Mouse (Mus musculus) right cerebral cortex, postnatal 4 days (tissue): ENCODE measurements around the gene Snrnp25.
"Not testable (repeated sequence)": the region's sequence is repeated elsewhere in the genome, so short reads cannot be mapped to it uniquely, and the experiment has no call there.

Experiments
- DNase-seq: peaks from one replicate; pipeline ENCODE4 v3.0.0-alpha.2; 2022

The Snrnp25 gene

DNA sequence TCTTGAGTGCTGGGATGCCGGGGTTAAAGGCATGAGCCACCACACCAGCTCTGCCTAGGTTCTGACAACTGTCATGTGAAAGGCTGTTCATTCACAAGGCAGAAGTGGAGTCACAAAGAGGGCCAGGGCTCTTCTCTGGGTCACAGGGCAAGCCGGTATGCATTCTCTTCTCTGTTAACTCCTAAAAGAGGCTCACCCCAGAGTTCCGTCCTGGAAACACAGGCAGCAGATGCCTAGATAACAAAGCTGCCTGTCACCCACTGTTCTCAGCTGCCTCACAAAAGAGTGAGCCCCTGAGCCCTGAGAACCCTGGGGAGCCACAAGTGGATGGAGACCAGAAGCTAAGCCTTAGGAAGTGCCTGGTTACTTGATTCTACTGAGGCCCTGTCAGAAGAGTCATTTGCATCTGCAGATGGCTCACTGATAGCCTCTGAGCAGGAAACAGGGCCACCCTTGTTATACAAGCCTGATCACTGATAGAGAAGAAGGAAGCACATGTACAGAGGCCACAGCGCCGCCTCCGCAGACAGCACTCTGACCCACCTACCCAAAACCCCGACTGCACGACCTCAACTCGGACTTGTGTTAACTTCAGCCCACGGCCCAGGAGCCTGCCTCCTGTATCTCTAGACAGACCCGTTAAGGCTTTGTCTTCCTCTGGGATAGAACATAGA, 9.2 kb upstream of the Snrnp25 start:
- no peak for DNase-seq

DNA sequence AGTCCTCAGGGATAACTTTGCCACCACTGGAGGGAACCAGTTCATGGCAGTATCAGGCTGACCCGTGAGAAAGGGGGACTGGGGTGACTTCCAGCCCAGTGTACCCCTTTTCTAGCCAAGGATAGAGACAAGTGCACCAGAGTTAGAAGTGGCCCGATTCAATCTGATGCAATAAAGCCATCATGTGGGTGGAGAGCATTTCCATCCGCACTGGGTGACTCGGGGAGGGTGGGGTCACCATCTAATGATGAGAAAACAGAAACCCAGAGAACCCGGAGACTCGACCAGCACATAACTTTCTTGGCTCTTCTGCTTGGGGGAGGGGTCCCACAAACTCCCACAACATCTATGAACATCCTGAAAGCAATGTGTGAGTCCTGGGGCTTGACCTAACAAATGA, 8.5 kb upstream of the Snrnp25 start:
- DNase-seq, result no peak

DNA sequence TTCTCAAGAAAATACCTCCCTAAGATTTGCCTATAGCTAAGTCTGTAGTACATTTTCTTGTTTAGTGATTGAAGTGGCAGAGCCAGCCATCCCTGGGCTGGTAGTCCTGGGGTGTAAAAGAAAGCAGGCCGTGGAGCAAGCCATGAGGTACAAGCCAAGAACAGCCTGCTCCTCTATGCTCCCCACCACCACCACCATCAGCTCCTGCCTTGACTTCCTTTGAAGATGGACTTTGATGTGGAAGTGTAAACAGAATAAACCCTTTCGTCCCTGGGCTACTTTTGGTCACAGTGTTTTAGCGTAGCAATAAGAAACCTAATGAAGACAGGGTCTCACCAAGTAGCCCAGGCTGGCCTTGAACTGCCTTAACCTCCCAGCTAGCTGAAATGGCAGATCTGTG, 7.4 kb upstream of the Snrnp25 start:
- DNase-seq, result no peak

DNA sequence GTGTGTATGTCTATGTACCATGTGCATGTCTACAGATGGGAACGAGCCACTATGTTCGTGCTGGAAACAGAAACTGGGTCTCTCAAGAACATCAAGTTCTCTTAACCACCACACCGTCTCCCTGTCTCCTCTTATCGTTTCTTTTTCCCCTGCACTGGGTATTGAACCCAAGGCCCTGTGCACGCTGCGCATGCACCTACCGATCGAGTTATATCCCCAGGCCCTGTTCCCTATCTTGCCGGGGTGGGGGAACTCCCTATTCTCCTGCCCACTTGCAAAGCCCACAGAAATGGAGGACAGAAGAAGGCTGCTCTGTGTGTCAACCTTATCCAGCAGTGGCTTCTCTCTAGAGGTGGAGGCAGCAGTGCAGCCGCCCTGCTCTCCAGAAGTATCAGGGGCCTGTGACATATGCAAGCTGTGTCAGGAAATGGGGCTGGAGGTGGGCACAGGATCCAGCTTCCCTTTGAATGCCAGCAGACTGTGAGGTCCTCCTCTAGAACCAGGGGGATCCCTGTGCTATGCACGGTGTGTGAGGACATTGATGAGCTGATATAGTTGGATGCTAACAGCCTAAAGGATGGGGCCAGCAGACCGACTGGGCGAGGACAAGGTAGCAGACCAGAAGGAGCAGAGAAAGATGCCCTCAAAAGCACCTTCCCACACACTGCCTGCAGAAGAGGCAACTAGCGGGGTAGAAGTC, 6.8 kb upstream of the Snrnp25 start:
- no peak for DNase-seq

DNA sequence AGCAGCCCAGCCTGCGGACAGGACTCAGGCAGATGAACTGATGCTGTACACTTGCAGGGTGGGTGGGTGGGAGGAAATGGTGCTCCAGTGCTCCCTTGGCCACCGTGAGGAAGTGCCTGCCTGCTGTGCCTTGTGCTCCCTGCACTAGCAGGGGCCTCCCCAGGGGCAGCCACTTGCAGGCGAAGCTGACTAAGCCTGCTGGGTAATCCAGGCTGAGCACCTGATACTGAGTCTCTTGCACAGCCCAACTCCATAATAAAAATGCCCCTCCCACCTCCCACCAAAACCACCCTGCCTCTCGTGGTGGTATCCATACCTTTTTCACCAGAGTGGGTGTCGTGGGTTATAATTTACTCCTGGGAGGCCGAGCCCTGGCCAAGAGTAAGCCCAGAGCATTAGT, 6.0 kb upstream of the Snrnp25 start:
- no peak for DNase-seq

DNA sequence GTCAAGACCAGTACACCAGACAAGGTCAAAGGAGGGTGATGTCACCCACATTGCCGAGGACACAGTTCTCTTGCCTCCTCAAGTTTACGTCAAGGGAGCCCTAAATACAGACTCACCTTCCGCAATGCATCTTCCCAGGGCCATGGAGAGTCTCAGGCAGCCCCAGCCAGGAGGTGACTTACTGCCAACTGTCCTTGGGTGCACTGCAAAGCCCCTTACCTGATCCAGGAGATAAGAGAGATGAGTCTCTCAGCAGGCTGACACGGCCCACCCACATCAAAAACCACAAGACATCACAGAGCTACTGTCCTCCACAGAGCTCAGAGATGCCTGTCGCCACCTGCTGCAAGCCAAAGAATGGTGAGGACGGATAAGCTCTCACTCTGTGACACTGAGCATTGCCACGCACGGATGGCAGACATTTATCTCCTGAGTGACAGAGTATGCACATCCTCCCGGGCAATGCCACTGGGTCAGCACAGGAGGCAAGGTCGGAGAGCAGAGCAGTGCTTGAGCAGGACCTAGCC, 5.1 kb upstream of the Snrnp25 start, which contains the start of gene Il9r:
Gene Il9r (minus strand): TSS at position 205 of the 527 bp plus-strand sequence.
- DNase-seq, result no peak

DNA sequence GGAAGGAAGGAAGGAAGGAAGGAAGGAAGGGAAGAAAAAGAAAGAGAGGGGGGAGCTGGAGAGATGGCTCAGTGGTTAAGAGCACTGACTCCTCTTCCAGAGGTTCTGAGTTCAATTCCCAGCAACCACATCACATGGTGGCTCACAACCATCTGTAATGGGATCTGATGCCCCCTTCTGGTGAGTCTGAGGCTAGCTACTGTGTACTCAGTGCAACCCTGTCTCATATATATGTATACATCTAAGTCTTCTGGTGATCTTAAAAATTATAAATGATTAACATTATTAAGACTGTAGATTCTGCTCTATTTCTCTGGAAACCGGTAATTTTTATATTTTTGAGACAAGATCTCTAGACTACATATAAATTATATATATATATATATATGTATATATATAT, 4.2 kb upstream of the Snrnp25 start:
- not testable (repeated sequence) for DNase-seq

DNA sequence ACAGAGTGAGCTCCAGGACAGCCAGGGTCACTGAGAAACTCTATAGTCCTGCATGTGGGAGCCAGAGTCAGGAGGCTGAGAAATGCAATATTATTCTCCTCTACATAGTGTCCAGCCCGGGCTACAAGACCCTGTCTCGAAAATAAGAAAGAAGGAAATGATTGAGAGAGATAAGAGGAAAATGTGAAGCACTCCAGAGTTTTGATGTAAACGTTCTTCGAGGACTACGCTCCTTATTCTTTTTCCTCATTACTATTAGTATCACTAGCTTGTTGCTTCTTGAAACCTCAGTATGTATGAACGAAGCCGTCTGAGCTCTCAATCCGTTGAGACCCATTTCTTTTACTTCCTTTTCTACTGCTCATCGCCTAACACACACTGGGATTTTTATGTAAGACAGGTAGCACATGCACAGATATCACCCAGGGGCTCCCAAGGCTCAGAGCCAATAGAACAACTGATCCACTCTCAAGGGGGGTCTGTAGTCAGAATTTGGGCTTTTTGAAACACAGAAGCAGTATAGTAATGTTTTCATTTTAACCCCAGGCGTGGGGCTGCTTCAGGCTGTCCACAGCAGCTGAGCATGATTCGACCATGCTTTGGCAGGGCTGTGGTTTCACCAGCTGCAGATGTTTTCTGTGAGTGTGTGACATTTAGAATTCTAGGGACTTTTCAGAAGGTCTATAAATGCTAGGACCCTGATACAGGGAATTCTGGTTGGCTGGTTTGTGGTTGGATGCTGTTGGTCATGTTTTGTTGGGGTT, 3.1 kb upstream of the Snrnp25 start:
- DNase-seq, result no peak

DNA sequence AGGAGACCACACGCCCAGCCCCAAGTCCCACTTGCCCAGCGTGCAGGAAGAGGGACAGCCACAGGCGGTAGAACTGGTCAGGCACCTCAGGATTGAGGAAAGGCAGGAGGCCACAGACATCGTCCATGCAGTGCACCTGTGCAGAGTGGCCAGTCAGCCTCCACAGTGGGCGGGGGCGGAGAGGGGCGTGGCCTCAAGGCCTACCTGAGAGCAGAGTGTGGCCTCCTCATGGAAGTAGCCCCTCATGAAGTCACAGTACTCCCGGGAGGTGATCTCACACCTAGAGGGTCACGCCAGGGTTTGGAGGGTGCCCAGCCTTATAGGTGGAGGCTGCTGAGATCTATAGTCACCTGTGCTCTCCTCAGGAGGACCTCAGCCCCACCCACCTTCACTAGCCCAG, 5.4 kb downstream of the Snrnp25 start:
- DNase-seq, result no peak

DNA sequence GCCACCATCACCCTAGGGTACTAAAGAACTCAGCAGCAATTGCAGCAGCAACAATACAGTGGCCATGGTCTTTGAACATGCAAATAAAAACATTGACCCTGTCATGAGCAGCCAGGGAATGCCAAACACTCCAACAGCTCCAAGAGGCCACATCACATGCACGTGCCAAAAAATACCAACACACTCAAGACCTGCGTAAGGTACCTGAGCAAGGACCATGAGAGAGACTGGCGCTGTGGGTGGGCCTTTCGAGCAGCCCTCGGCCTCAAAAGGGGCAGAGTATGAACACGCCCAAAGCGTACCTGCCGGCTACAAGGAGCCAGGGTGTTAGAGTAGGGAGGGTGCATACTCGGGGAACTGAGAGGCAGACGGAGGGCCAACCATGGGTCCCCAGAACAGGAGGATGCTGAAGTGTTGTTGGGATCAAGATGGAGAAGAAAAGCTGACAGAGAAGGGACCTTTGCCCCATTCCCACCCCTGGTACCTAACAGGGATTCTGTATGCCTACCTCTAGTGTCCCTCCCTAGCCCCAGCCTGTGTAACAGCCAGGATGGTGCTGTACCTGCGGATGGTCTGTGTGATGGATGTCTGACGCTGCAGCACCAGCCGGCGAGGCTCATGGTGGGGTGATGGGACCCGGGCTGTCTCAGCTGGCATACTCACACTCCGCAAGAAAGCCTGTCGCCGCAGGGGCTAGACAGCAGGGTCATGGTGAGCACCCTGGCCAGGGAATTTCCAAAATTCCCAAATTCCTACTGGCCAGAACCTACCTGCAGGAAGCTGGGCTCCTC, 10.4 kb downstream of the Snrnp25 start:
- no peak for DNase-seq

DNA sequence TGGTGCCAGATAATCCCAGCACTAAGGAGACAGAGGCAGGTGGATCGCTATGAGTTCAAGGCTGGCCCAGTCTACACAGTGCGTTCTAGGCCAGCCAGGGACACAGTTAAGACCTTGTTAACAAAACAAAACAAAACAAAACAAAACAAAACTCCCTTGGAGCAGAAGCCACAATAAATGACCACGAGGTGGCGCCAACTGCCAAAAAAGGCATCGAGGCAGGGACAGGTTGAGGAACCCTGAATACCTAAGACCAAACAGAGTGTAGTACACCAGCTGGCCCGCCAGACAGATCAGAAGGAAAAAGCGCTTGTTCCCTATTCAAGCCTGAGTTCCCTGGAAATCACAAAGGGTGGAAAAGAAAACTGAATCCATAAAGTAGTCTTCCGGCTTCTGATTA, 11.6 kb downstream of the Snrnp25 start:
- peak; percentile 79 for DNase-seq

DNA sequence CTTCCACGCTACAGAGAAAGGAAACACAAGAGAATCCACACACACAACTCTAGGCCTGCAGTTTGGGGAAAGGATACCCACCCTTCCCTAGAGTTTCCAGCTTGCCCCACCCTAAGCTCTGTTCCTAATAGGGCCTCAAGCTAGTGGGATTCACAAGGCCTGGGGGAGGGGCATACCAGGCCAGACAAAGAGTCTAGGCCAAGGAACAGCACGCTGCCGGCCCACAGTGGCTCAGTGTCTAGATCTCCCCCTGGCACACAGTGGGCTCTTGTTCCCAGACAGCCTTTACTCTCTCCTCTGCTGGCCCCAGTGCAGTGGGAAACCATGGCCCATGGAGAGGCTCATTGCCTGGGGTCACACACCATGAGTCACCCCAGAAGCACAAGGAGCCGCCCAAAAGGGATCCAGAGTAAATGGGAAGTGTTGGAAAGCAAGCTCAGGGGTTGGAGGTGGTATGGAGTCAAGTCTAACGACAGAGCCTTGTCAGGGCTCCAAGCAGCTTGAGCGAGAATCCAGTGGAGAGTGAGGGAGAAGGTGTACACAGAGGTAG, 13.4 kb downstream of the Snrnp25 start:
- DNase-seq, result no peak

DNA sequence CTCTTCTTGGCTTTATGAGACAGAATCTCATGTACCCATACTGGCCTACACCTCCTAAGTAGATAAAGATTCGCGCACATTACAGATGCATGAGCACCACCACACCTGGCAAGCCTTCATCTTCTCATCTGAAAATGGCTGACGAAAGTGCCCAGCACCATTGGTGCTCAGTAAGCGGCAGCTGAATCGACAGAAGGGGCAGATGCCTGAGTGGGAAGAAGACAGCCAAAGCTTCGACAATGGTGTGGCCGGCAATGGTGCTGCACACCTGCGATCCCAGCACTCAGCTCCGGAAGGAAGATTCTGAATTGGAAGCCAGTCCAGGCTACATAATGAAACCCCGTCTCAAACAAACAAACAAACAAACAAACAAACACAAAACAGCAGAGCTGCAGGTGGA, 14.1 kb downstream of the Snrnp25 start:
- no peak for DNase-seq

DNA sequence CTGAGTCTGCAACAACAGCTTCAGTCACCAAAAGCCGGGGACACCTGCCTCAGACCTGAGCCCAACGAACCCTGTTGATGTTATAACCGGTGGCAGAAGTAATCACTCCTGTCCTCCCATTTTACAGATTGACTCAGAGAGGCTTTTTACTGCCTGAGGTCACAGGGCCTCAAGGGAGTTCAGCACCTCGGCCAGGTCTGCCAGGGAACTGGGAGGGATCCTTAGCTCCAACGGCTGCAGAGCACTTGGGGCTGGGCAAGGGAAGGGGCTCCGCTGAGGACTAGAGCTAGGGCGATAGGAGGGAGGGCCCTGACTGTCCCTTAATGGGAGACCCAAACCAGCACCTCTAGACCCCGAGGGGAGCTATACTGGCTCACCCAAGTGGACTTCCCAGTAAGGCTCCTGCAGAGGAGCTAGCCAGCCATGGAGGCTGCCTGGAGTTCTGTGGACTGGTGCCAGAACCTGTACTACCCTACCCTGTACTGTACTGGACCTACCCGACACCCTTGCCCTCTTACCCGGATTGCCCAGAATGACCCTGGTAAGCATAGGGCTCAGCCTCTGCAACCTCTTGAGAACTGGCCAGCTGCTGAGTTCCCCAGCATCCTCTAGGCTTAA, 15.5 kb downstream of the Snrnp25 start:
- DNase-seq, result no peak

DNA sequence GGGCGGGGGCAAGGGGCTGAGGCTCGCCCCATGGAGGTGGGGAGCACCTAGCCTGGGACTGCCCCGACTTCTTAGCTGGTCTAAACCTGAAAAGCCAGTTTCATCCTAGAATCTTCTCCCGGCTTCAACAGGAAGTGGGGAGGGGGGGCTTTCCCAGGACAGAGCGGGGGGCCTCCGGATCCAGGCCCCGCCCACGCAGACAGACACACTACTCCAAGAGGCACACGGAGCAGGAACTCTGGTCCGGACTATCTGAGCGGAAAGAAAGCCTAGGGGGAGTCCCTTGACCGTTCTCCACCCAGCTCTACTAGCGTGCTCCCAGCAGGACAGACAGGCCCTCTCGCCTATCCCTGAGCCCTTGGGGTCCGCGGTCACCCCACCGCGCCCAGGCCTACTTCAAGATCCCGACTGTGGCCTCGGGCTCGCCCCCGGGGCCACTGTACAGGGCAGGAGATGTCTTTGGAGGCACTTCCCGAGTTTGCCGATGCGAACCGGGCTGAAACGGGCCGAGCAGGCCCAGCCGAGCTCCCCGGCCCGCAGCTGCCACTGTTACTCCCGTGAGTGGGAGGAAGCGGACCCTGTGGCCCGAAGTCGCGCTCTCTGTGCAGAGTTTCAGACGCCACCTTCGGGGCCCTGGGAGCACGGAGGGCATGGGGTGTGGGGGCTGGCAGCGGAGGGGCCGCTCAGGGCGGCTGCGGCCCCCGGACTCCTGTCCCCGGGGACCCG, 16.2 kb downstream of the Snrnp25 start:
- peak; percentile 46 for DNase-seq

DNA sequence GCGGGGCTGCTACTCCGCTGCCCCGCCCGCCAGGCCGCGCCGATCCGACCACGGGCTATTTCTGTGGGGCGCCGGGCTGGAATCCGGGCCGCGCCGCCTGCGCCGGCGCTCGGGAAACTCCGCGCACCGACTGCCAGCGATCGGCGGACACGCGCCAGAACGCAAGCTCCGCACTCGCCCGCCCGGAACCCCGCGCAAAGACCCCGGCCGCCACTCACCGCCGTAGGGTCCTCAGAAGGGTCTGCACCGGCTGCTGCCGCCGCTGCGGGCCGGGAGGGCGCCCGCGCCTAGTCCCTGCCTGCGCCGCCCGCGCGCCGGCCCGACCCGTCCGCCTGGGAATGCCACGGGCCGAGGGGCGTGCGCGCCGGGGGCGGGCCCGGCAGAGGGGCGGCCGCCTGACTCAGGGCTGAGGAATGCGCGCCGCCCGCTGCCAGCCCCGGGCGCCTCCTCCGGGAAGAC, 16.8 kb downstream of the Snrnp25 start, which contains the start of gene Rhbdf1:
Gene Rhbdf1 (minus strand): TSS at position 350 of the 459 bp plus-strand sequence.
- peak; percentile 53 for DNase-seq

DNA sequence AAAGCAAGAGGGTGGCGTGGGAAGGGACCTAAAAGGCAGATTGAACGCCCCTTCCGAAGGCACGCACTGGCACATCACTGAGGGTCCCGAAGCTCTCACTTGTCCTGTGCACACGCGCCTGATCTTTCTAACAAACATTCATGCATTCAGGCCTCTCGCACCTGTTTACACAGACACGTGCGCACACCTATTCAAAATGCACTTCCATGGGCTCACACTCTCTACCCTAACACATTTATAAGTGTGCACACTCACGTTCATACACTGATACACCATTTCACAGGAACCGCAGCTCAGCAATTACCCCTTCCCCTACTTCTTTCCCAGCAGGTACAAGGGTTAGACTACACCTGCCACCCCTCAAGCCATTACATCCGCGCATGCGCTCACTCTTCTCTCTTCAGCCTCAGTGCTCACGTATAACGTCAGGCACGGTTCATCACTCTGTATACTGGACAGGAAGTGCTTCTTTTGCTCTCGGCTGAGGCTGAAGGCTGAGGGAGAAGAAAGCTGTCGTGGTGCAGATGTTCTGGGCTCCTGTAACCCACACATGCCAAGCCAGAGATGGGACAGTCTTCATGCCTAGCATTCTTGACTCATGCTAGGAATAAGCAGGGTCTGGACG, 17.5 kb downstream of the Snrnp25 start:
- no peak for DNase-seq

DNA sequence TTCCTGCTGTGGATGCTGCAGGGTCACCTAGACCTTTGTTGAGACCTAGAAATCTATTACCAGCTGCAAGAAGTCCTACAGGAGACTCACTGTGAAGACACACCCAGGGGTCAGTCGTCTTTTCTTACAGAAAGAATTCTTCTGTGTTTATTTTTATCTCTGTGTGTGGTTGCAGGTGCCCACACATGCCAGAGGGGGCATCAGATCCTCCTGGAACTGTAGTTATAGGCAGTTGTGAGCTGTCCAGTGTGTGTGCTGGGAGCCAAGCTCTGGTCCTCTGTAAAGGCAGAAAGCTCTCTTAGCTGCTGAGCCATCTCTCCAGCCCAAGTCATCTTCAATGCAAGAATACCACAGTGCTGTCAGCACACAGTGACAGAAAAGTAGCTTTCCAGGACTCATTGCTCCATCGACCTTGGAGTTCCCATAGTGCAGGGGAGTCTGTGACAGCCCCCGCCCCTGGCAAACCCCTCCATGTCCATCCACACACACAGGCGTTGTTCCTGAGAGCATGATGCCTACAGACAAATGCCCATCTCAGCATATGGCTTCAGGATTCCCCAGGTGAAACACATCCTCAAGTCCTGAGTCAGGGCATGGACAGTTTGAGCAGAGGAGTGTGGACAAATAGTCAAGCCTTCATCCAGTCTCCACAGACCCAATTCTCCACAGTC, 18.2 kb downstream of the Snrnp25 start:
- no peak for DNase-seq

DNA sequence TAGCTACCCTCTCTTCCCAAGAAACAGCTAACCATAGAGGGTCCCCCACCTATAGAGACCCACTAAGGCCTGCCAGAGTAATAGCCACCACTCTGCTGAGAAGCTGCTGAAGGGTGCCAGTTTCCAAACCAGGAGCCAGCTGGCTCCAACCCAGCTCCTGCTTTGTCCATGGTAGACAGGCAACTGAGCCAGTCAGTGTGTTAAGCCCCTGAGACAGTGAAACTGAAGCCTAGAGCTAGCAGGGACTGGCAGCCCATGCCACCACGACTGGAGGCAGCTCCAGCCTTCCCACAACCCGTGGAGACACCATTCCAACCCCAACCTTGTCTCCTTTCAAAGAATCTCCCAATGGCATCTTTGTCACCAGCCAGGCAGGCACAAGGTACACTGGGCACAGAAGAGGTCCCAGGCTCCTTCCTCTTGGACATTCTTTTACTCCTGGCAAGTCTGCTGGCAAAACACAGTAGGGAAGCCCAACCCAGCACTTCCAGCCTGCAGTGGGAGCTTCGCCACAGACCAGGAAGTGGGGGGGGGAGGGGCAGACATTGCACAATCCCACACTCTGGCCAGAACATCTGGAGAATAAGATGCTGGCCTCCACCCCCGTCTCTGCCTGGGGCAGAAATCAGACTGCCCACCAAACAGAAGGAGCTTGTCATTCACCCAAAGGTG, 19.4 kb downstream of the Snrnp25 start:
- DNase-seq, result peak; percentile 58
